Mouse (Mus musculus): ENCODE results near the gene Gm7978.
"Not testable (repeated sequence)": the region's sequence is repeated elsewhere in the genome, so short reads cannot be mapped to it uniquely, and the experiment has no call there.

Gene Gm7978

DNA sequence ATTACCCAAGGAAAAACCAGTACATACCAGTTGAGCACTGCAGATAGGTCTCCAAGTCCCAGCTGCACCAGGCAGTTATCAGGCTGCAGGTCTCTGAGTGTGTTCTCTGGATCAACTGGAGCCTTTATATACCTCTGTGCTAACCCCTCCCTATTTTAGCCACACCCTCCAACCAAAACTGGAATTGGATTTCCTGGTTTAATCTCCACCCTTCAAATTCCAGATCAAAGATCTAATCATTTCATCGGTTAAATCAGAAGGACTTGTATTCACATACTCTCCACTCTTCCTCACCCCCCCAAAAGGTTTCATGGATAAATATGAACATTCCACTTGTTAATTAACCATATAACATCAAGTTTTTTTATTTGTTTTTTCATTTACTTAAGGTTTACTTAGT lies at the start of gene Gm7978:
Gene Gm7978, minus strand, starts transcription at position 101 of the 400 bp plus-strand sequence.
- DNase-seq: not testable (repeated sequence)

DNA sequence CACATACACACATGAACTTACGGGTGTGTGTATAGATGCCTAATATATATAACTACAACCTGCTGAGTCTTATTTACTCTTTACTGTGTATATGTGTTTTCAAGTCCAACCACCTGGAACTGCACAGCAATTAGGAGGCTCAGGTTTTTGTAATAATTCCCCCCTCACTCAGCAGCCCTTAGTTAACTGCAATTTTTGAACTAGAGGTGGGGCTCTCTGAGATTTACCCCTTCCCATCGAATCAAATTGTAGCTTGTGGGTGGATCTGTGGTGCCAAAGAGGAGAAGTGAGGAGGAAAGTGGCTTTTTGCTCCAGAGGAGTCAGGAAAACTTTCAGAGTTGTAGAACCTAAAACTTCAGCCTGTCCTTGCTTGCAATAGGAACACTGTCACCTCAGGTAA lies 39.7 kb upstream of the Gm7978 start, which contains the start of gene E330014E10Rik:
Gene E330014E10Rik, plus strand, starts transcription at position 301 of the 400 bp plus-strand sequence.
- DNase-seq: not testable (repeated sequence)

DNA sequence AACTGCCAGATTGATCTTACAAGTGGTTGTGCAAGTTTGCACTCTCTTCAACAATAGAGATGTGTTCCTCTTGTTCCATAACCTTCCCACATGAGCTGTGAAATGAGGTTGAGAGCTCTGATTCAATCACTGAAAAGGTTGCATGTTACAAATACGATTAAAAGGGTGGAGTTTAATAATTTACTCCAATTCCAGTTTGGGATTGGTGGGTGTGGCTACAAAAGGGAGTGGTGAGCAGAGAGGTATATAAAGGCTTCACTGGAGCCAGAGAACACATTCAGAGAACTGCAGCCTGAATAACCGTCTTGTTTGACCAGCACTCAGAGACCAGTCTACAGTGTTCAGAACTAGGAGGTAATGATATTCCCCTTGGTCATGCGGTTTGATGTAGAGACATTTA lies 5.7 kb upstream of the Gm7978 start, which contains the start of gene Gm7982:
Gene Gm7982, plus strand, starts transcription at position 301 of the 400 bp plus-strand sequence.
- DNase-seq: not testable (repeated sequence)

All from right cerebral cortex, postnatal 14 days (tissue).